Mouse (Mus musculus): ENCODE results near the gene Ppp1r1a.

Ppp1r1a gene

DNA sequence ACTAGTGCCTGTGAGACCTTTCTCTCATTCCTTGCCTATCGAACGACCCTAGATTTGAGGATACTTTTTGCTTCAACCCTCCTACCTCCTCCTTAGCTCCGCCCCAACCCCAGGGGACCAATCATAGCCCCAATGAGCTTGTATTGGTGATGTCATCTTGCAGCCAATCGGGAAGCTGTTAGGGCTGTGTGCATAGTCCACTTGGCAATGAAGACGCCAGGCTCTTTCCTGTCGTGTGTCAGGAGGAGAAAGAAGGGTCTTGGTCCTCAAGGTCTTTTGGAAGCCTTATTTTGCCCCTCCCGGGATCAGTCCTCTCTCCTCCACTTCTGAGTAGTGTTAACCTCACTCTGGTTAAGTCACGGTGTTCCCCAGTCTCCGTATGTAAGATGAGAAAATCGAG, 23.7 kb downstream of the Ppp1r1a start:
- peak; percentile 69 to 86 for DNase-seq

DNA sequence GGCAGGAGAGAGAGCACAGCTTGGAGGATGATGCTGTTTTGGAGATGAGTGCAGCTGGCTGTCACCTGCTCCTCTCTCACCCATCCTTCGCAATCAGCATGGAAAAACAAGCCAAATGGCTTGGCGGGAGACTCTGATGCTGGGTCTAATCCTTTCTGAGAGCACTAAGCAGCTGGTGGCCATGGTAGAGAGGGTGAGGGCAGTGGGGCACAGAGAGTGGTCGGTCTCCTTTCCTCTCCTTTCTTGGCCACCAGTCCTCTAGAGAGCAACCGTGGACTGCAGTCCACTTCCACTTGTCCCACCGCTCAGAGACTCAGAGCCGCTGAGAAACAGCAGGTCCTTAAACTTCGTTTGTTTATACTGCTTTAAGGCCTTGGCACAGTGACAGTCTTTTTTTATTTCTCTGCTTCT, 24.2 kb downstream of the Ppp1r1a start:
- DNase-seq, result no peak

DNA sequence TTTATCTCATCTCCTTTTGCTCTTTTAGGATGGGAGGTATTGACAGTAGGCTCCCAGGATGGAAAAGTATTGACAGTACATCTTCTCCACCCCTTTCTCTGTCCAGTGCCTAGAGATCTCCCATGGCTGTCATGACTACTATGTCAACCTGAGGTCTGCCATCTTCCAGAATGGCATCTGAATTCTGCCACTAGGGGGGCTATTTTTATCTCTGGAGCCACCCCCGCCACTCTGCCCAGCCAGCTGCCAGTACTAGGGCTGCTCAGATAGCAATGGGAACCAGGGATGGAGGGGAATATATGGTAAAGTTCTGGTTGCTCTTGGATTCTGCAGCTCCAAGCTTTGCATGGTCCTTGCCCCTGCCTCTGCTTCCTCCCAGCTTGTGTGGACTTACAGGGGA, 26.2 kb downstream of the Ppp1r1a start:
- DNase-seq, result no peak

DNA sequence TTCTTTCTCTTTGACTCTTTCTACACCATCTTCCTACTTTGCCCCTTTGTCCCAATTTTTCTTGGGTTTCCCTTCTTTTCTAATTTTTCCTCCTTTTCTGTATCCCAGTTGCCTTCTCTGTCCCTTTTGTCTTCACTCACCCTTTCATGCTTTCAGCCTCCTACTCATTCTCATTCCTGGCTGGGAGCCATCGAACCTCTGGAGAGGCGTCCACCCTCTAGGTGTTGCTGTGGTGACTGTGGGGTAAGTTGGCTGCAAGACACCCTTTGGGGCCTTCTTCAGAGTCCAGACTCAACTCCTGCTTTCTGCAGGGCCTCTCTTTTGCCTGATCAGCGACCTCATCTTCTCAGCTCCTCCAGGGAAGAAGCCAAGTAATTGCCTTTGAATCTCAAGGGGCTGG, 28.5 kb downstream of the Ppp1r1a start:
- no peak for DNase-seq

DNA sequence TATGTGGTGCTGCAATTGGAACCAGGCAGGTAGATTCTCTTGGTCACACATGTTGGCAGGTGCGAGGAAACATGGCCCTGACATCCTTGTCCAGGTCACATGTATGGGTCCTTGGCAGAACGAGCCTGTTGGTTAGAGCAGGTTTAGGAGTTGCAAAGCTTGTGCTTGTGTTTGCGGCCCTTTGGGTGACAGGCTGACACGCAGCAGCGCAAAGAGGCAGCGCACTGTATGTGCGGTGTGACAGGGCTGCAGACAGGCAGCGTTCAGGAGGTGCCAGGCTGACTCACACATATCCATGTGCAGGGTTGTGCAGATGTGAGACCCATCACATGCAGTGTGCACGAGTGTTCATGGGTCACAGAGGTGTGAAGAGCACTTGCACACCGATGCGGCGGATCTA, 34.1 kb downstream of the Ppp1r1a start:
- DNase-seq, result no peak

DNA sequence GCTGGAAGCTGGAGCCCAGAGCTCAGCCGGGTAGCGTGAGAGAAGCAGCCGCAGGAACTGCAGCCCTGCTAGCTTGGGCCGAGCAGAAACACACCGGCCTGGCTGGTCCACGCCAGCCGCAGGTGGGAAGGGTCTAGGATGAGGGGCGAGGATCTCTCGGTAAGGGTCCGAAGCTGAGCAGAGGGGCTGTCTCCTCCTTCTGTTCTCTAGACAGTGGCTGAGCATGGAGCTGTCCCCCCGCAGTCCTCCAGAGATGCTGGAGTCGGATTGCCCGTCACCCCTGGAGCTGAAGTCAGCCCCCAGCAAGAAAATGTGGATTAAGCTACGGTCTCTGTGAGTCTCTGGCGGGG, 34.6 kb downstream of the Ppp1r1a start:
- DNase-seq, result no peak

DNA sequence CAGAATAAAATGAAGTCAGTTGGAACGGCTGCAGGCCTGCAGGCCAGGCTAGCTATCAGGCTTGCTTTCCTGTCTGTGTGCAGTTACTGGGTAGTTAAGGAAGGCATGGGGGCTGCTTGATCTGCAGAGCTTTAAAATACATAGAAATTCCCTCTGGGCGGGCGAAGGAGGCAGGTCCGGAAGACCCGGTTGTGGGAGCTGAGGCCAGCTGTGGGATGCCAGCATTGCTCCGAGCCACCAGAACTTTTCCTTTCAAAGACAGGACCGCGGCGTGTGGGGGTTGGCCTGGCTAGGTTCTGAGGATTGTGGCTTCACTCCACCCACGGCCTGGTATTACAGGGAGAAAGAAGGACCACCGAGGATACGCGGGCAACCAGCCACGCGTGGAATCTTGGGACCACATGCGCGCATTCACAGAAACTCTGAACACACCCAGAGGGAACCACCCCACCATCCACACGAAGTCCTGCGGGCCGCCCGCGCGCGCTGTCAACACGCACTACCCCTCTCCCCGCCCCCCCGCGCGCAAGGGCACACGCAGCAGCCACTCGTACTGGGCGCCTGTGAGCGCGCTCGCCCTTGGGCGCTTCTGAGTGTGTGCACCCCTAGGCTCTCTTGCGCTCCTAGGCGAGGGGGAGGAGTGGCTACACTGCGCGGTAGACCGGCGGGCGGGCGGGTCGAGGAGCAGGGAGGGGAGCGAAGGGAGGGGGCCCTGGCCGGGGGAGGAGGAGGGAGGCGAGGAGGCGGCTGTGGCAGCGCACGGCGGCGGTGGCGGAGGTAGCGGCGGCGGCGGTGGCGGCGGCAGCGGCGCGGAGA, 35.2 kb downstream of the Ppp1r1a start, which contains the start of gene Pde1b:
Pde1b (plus strand) TSS at position 600 of the 816 bp plus-strand sequence.
- peak; percentile 52 to 80 for DNase-seq

DNA sequence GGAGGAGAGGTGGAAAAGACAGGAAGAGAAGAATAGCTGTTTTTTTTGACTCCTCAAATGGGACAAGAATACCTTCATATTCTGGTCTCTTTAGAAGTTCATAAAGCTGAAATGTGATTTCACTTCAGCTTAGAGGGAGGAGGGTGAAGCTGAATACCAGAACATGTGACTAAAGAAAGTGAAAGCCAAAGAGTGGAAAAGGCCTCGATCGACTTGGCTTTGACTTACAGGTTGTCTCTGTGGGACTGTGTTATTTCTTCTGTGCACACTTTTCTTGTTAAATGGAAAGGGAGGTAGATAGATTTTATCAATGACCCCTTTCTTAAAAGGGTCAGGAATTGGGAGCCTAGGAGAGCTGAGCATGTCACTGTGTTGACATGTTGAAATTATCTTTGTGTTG, 36.6 kb downstream of the Ppp1r1a start:
- DNase-seq, result no peak

DNA sequence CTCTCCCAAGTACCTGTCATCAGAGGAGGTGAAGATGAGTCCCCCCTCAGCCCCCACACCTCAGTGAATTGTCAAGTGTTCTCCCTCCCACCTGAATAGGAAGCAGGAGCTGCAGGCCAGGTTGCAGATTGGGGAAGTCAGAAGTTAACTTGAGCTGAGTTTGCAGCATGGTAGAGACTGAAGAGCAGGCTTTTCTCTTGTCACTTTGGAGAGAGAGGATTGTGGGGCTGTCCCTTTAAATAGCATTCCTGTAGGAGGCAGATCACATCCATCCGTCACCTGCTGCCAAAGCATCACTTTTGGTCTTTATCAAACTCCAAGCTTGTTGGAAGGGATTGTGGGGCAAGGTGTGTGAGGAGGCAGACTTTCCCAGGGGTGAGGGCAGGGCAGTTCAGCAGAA, 37.1 kb downstream of the Ppp1r1a start:
- DNase-seq, result no peak

DNA sequence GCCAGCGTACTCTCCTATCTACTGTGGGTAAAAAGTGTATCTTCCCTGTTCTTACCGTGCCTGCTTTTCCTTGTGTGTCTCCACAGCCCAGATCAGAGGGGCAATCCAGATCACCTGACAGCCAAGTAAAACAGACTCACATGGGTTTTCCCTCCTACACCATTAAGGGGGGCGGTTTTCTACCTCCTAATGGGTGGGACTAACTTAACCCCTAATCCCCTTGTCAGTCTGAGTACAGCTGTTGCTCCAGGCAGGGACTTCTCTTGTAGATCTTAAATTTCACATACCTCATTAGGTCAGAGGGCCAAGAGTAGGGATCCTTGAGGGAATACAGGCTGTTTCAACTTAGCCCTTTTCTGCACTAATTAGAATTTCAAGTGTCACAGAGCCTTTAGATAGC, 39.6 kb downstream of the Ppp1r1a start:
- DNase-seq, result no peak

DNA sequence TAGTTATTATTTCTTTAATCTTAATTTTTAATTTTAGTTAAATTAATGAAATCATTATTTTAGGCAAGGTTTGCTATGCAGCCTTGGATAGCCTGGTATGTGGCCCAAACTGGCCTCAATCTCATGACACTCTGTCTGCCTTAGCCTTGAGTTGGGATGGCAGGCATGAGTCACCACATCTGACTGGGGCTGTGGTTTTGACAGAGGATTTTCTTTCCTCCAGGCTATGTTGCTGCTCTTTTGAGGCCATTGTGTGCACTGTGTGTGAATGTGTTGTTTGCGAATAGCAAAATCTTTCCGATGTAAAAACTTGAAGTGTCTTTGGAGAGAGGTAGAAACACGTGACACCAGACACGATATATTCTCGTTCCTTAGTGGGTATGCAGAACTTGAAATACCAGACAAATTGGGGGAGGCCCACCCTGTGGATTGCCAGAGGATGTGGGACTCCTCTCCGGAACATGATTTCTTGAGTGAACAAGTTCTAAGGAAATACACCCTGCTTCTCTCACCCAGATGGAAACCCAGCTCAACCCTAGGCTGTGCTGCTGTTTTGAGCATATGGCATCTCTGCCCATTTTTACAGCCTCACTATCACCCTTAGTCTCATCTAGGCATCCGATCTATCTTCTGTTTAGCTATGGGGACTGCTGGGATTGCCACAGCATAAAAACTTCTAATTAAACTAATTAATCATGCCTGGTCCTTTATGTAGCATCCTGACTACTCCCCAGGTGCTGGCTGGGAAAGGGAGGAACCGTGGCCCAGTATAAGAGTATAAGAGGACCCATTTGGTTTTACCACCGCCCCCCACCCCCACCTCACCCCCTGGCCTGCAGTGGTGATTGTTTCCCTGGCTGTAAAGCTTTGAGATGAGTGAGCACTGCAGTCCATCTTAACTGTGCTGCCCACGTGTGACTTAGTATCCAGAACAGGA, 41.3 kb downstream of the Ppp1r1a start:
- no peak for DNase-seq

DNA sequence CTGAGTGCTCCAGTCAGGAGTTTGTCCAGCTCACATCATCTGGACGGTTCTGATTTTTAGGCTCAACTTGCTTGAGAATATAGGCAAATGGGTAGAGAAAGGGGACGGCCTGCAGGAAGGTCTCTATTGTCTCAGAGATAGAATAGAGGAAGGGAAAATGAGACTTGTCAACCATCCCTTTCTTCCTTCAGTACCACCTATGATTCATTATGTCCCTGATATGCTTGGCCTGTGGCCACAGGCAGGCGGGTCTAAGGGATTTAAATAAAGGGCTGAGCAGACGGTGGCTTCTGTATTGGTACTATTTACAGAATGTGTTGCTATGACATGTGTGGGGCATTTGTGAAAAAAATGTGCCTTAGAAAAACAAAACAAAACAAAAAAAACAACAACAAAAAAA, 49.5 kb downstream of the Ppp1r1a start:
- DNase-seq, result no peak

DNA sequence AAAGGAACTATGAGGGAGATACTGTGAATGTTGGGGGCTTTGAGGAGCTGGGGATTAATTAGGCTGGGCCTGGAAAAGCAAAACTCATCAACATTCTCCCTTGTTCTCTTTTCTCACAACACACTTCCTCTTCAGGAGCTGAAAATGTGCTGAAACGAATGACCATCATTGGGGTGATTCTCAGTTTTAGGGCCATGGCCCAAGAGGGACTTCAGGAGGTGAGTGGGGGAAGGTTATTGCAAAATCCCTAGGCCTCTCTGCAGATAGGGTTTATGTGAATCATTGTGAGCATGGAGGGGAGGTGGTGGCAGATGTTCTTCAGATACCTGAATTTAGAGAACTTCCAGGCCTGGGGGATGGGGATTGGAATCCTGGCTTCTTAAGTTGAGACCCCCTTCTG, 51.1 kb downstream of the Ppp1r1a start:
- DNase-seq, result no peak

DNA sequence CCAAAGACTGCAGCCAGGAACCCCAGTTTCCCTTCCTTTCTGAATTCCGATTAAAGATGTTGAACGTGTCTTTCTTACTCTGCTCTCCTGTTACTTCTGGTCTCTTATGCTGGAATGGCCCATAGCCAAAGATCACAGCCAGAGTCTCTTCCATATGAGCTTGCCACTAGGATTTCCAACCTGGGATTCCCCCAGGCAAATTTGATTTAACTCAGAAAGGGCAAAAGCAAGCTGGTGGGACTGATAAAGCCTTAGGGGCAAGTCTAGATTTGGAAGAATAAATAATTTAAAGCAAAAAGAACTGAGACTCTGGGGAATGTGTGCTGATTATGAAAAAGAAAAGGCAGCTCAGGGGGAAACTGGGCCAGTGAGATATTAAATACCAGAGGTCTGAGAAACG, 52.7 kb downstream of the Ppp1r1a start:
- no peak for DNase-seq

DNA sequence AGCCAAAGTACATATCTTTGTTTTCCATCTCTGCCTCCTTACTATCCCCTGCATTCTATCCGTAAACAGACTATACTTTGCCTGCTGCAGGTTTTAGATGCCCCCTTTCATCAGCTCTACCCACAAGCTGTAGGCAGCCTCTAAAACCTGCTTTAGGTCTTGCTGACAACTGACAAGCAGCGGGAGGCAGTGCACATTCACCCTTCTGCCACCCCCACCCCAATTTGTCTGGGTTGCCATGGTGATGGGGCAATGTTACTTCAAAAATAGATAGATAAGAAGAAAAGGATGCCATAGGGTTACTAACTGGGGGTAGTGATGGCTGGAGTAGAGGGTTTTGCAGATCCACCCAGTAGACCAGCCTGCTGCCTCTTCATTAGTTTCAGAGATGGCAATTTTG, 53.3 kb downstream of the Ppp1r1a start:
- no peak for DNase-seq

DNA sequence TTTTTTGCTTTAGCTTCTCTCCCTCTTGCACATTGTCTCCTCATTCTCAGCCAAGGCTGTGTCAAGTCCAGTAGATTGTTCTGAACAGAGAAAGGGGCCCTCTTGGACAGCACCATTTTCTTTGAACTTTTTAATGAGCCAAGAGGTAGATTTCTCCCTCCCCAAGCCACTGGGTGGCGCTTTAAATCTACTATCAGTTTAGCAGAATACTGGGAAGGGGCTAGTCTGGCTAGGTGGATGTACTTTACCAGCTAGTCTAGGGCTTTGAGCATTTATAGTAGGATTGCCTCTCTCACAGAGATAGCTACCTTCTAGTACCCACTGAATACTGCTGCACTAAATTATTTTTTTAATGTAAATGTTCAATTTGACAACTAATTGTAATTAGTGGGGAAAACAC, 55.3 kb downstream of the Ppp1r1a start:
- DNase-seq, result peak in 1 of 2 experiments; percentile 25
